Mouse (Mus musculus) liver, embryonic 14.5 days (tissue): Measurements from ENCODE around the gene Methig1. TPM values are rescaled to one million over a fixed set of nuclear protein-coding genes. Genes with fewer than 3 reads are reported as not detected.
A peak's percentile ranks its signal among the peaks of the same experiment; 100 is the strongest.
"Not testable (repeated sequence)": the region's sequence is repeated elsewhere in the genome, so short reads cannot be mapped to it uniquely, and the experiment has no call there.

Source experiments
- ATAC-seq: fragments of 200-750 bp; cut with Nextera tagmentation; 2 replicates; pipeline ENCODE4 v1.8.0; 2017; ENCODE audit warnings: moderate number of reproducible peaks, mild to moderate bottlenecking, moderate library complexity; ENCODE audit not compliant: insufficient read depth
- DNase-seq, 3 experiments: peaks; one replicate each; pipeline ENCODE4 v3.0.0-alpha.2; 2012 to 2013; ENCODE audit warnings: low read depth in 3 of 3, low spot score in 3 of 3
- H3K27ac ChIP-seq: fragments of 300-500 bp; sonication (generic); 2 replicates; pipeline ENCODE4 v1.5.1; 2014; ENCODE audit warnings: moderate library complexity, mild to moderate bottlenecking, control low read depth, inconsistent platforms
- H3K27me3 ChIP-seq: fragments of 300-500 bp; sonication (generic); 2 replicates; pipeline ENCODE4 v1.6.1; 2014; ENCODE audit warnings: mild to moderate bottlenecking, low read length, moderate library complexity; ENCODE audit not compliant: control insufficient read depth, insufficient read depth
- H3K36me3 ChIP-seq: fragments of 300-500 bp; sonication (generic); replicated peaks from 2 replicates; pipeline ENCODE4 v1.6.1; 2014; ENCODE audit warnings: low read depth; ENCODE audit not compliant: control insufficient read depth, insufficient read depth
- H3K4me1 ChIP-seq, 2 experiments: fragments of 200-500 bp in 1 of 2; fragments of 300-500 bp in 1 of 2; sonication (generic) in 1 of 2; replicated peaks; 2 replicates each; pipeline ENCODE4 v1.6.1; 2012 to 2014; ENCODE audit warnings: antibody characterized with exemption in 1 of 2, inconsistent platforms in 1 of 2, low read length in 1 of 2; ENCODE audit not compliant: control insufficient read depth in 2 of 2, insufficient read depth in 2 of 2
- H3K4me2 ChIP-seq: fragments of 300-500 bp; sonication (generic); 2 replicates; pipeline ENCODE4 v1.6.1; 2014; ENCODE audit warnings: low read depth, mild to moderate bottlenecking, control low read depth, moderate library complexity
- H3K4me3 ChIP-seq, 2 experiments: fragments of 200-500 bp in 1 of 2; fragments of 300-500 bp in 1 of 2; sonication (generic) in 1 of 2; 2 replicates each; pipeline ENCODE4 v1.5.1; 2012 to 2014; ENCODE audit warnings: low read depth in 2 of 2, low read length in 2 of 2, mild to moderate bottlenecking in 2 of 2, control low read depth in 1 of 2, inconsistent platforms in 1 of 2, moderate library complexity in 1 of 2; ENCODE audit not compliant: insufficient read depth in 1 of 2
- H3K9ac ChIP-seq: fragments of 300-500 bp; sonication (generic); replicated peaks from 2 replicates; pipeline ENCODE4 v1.6.1; 2014; ENCODE audit warnings: mild to moderate bottlenecking, control low read depth, moderate library complexity
- H3K9me3 ChIP-seq: fragments of 300-500 bp; sonication (generic); 2 replicates; pipeline ENCODE4 v1.6.1; 2016; ENCODE audit warnings: low read length, mixed read lengths; ENCODE audit not compliant: control insufficient read depth
- CTCF ChIP-seq: IDR thresholded peaks from 2 replicates; pipeline ENCODE4 v1.5.1; 2016; ENCODE audit warnings: antibody characterized with exemption, low read depth, control low read depth
- EP300 ChIP-seq: IDR thresholded peaks from 2 replicates; pipeline ENCODE4 v1.6.1; 2016; ENCODE audit warnings: antibody characterized with exemption, low read depth
- WGBS: fragments of 180-500 bp; shearing (Covaris S2); extraction: QIAGEN DNeasy Blood & Tissue Kit; methylation state at CpG from one replicate; pipeline ENCODE4 v1.1.7; 2014; ENCODE audit not compliant: insufficient replicate concordance; 5-methylcytosine and 5-hydroxymethylcytosine counted together
- polyA plus RNA-seq, 2 experiments: library from polyadenylated mRNA; depleted of rRNA in 1 of 2; stranded (reverse) in 1 of 2; unstranded in 1 of 2; fragments of >200 nt; fragmentation: Nextera tagmentation in 1 of 2; extraction: Ambion mirVana in 1 of 2; gene quantifications; 2 replicates each; pipeline versions ENCODE4 v1.2.1 to v1.2.3; 2012 to 2014

The Methig1 gene
- polyA plus RNA-seq, 2 experiments: 0.04 to 0.09 TPM

DNA sequence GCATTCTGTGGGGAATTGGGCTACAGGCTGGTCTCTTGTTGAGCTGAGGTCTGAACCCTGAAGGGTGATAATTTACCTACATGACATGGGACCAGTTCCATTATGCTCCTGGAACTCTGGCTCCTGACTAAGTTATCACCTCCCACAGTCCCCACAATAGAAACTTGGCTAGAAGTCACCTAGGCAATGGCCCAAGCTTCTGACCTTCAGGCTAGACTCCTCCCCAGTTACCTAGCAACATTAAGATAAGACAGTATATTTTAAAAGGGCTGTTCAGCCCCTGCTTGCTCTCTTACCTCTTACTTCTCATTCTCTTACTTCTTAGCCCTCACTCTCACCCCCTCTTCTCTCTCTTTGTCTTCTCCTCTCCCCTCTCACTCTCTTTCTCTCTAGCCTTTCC is 7.5 kb upstream of the Methig1 start:
- TF ChIP-seq EP300 (no peak), CTCF (no peak)

DNA sequence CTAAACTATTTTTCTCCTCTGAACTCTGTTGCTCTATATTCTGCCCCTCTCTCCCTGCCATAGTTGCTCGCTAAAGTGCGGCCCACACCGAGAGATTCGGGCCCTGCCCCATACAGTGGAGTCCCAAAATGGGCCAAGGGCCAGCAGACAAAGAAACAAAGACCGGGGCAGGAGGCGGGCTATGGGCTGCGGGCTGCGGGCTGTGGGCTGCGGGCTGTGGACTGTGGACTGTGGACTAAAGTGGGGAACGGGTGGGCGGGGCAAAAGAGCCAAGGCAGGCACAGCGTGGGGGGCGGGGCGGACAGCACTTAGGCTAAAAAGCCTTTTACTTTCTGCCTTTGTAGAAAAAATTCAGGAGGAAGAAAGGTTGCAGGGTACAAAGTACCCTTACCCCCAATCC is 6.2 kb upstream of the Methig1 start:
- Histone ChIP-seq H3K4me2 (no peak overlapping the region), H3K36me3 (no peaks in the 10 kb centered on the region), H3K4me1 (peaks cover 0 to 3% of the 10 kb centered on the region in 2 experiments; a peak in 2 of 4 replicates), H3K4me3 (no peak overlapping the region), H3K9me3 (no peaks in the 10 kb centered on the region), H3K9ac (no peak overlapping the region), H3K27me3 (no peaks in the 10 kb centered on the region), H3K27ac (no peak overlapping the region)
- DNase-seq (no peak), ATAC-seq (peak; percentile 55; the same call in 1 of the 2 replicates)
- TF ChIP-seq CTCF (no peak), EP300 (no peak)
- WGBS: 57% methylated on average over 14 of the region's 14 CpGs

More for the DNA sequence above, 7.5 kb upstream of the Methig1 start:
- no peak for DNase-seq
- H3K27ac ChIP-seq: no peak overlapping the region
- no peak overlapping the region for H3K4me2 ChIP-seq
- peaks cover 0 to 3% of the 10 kb centered on the region in 2 experiments; a peak in 1 of 4 replicates for H3K4me1 ChIP-seq
- no peak overlapping the region for H3K9ac ChIP-seq
- H3K27me3 ChIP-seq: no peaks in the 10 kb centered on the region
- H3K9me3 ChIP-seq: no peaks in the 10 kb centered on the region
- ATAC-seq: no peak
- no peak overlapping the region for H3K4me3 ChIP-seq
- H3K36me3 ChIP-seq: no peaks in the 10 kb centered on the region

DNA sequence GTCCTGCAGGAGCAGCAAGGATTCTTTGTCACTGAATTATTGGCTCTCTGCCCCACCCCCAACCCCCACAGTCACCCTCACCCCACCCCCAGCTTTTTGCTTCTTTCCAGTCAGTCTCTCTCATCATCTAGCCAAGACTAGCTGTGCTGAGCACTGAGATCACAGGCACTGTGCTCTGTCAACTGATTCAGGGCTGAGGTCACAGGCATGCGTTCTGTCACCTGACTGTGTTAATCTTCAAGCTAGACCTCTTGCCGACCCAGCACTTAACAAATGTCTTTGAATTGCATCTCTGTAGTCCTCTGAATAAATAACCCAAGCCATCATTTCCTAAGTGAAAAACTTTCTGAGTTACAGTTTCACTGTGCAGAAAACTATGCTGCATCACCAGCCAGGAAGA is 3.5 kb upstream of the Methig1 start:
- H3K4me2 ChIP-seq: no peak overlapping the region
- H3K4me3 ChIP-seq: no peak overlapping the region
- H3K9me3 ChIP-seq: no peaks in the 10 kb centered on the region
- H3K27ac ChIP-seq: no peak overlapping the region
- no peak for TF ChIP-seq CTCF
- TF ChIP-seq EP300: no peak
- WGBS: 41% methylated on average over 2 of the region's 2 CpGs
- DNase-seq: peak in 1 of 3 experiments; percentile 13
- no peak for ATAC-seq
- H3K36me3 ChIP-seq: no peaks in the 10 kb centered on the region
- H3K4me1 ChIP-seq: peaks cover 0 to 3% of the 10 kb centered on the region in 2 experiments; a peak in 2 of 4 replicates
- H3K27me3 ChIP-seq: no peaks in the 10 kb centered on the region
- no peak overlapping the region for H3K9ac ChIP-seq

DNA sequence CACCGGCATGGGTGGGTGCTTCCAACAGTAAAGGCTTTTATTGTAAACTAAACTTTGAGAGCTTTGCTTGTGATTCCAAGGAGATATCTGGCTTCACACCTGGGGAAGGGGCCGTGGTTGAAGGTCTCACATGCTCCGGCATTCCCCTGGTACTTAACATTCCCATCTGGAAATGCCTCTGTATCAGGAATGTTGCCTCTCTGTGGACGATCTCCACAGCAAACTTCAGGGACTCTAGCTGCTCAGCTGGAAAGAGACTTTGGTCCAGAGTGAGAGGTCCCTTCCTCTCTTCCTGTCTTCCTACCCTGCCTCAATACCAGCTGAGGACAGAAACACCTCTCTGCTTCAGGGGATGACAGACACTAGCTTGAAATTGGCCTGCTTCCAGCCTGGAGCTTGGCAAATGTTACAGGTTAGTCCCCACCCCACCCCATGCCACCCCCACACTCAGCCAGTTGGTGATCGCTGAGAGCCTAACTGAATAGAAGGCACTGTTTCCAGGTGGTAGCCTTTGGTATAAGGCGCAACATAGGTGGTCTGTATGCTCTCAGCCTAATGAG is 1.4 kb upstream of the Methig1 start:
- Histone ChIP-seq H3K27ac (no peak overlapping the region), H3K4me1 (peaks cover 0 to 3% of the 10 kb centered on the region in 2 experiments; a peak in 2 of 4 replicates), H3K4me2 (no peak overlapping the region), H3K4me3 (no peak overlapping the region), H3K9ac (no peak overlapping the region), H3K27me3 (no peaks in the 10 kb centered on the region), H3K9me3 (no peaks in the 10 kb centered on the region), H3K36me3 (no peaks in the 10 kb centered on the region)
- DNase-seq (no peak), ATAC-seq (no peak)
- TF ChIP-seq EP300 (no peak), CTCF (no peak)
- 56% methylated on average over 6 of the region's 6 CpGs for WGBS

DNA sequence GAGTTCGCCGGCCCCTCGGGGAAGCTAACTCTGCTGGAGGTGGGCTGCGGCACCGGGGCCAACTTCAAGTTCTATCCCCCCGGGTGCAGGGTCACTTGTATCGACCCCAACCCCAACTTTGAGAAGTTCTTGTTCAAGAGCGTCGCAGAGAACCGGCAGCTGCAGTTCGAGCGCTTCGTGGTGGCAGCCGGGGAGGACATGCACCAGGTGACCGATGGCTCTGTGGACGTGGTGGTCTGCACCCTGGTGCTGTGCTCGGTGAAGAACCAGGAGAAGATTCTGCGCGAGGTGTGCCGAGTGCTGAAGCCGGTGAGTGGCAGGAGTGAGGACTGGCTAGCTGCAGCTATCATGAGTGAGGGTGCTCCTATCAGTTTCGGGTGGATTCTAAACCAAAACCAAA is 450 bp downstream of the Methig1 start:
- not testable (repeated sequence) for H3K4me2 ChIP-seq, H3K4me3 ChIP-seq, H3K36me3 ChIP-seq, H3K4me1 ChIP-seq, DNase-seq, ATAC-seq, H3K27ac ChIP-seq, H3K9me3 ChIP-seq, H3K9ac ChIP-seq, H3K27me3 ChIP-seq
- WGBS: 69% methylated on average over 12 of the region's 22 CpGs
